Mouse (Mus musculus): ENCODE results near the gene Scarb1.
A peak's percentile ranks its signal among the peaks of the same experiment; 100 is the strongest.

Scarb1 gene

GRCm38 (mm10) chr5:125364851-125365429 is 24.0 kb upstream of the Scarb1 start:
- DNase-seq (ENCODE audit: low read depth, low spot score): no peak

DNA sequence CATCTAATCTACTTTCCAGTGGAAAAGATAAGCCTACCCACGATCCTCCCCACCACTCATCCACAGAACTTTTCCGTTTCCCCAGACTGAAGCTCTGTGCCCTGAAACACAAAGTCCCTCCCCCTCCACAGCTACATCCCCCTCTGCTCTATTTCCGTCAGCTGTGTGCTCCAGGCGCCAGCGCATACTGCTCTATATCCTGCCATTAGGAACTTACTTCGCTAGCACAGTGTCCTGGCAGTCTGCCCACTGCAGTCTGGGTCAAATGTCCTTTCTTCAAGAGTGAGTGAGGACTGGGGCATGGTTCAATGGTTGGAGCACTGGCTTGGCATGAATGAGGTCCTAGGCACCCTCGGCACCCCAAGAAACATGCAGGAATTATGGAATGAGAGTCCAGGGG is 23.0 kb upstream of the Scarb1 start:
- DNase-seq (ENCODE audit: low read depth, low spot score): no peak

DNA sequence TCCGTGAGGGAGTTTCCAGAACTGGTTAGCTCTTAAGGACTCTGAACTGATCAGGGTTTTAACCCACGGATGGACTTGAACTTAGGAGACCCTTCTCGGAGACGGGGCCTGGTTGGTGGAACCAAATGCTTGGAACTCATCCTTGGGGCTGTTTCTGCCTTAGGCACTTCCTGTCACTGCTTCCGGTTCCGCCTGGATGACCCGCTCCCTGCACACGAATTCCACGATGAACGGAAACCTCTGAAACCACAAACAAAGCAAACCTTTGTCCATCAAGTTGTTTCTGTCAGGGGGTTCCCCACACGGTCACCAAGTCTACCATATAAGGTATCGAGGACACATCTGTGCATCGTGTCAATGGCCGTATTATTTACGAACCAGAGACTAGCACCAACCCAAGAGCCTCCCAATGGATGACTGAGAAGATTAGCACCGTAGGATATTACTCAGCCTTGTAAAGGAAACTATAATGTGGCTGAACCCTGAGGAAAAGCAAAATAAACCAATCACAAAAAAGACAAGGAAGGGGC is 20.2 kb upstream of the Scarb1 start:
- no peak for DNase-seq (ENCODE audit: low read depth, low spot score)

DNA sequence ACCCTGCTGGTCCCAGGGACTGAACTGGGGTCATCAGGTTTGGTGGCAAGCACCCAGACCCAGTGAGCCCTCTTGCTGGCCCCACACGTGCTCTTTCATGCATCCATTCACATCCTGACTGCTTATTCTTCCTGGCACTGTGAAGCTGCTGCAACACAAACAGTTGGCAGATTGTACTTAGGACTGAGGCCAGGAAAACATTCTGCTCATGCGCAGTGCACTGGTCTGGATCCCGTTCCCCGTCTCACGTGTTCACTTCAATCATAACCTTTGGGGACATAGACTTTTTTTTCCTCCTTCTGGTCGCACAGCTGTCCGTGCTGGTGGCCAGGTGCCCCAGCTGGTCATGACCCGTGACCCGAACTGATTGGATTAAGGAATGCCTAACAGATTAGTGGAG is 19.7 kb upstream of the Scarb1 start:
- no peak for DNase-seq (ENCODE audit: low read depth, low spot score)

DNA sequence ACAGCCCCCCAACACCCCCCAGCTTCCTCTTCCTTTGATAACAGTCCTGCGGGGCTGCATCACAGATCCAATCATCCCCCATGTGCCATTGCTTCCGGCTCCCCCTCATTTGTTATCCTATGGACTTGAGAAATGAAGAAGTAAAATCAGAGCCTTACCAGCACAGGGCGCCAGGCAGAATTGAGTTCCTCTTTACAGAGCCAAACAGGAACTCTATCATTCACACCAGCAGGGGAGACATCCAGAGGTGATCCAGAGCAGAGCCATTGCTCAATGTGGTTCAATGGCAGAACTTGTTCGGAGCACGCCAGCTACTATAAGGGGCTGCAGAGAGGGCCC is 17.3 kb upstream of the Scarb1 start:
- DNase-seq (ENCODE audit: low read depth, low spot score): no peak

DNA sequence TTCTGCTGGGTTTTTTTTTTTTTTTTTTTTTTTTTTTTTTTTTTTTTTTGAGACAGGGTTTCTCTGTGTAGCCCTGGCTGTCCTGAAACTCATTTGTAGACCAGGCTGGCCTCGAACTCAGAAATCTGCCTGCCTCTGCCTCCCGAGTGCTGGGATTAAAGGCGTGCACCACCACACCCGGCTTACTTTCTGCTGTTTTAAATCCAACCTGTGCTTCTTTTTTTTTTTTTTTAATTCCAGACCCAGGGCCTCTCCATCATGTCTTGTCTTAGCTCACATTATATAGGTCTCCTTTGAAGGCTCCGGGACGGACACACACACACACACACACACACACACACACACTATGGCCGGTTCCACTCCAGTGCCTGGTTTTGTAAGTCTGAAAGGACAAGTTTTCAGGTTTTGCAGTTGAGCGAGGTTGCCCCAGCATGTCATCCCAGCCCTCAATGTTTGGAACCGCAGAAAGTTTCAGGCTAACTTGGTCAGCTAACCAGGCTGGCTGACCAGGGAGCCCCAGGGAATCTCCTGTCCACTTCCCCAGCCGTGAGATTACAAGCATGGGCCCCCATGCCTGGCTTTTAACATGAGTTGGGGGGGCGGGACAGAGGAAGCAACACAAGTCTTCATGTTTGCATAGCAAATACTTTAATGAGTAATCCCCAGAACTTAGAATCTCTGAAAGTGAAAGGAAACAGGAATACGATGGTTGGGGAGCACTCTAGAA is 16.8 kb upstream of the Scarb1 start:
- no peak for DNase-seq (ENCODE audit: low read depth, low spot score)

DNA sequence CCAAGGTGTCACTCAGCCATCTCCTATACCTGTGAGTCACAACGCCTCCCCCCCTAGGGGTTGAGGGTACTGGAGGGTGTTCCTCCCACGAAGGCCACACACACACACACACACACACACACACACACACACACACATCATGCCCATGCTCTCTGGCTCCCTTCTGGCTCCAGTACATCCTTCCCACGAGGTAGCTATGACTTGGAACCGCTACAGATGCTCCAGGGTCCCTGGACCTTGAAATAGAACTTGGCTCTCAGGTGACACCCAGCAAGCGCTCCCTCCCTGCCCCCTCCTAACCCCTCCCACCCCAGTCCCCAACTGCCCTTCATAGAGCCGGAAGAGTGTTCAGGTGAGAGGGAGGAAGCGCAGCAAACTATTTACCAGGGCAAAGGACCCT is 14.8 kb upstream of the Scarb1 start:
- DNase-seq (ENCODE audit: low read depth, low spot score): no peak

DNA sequence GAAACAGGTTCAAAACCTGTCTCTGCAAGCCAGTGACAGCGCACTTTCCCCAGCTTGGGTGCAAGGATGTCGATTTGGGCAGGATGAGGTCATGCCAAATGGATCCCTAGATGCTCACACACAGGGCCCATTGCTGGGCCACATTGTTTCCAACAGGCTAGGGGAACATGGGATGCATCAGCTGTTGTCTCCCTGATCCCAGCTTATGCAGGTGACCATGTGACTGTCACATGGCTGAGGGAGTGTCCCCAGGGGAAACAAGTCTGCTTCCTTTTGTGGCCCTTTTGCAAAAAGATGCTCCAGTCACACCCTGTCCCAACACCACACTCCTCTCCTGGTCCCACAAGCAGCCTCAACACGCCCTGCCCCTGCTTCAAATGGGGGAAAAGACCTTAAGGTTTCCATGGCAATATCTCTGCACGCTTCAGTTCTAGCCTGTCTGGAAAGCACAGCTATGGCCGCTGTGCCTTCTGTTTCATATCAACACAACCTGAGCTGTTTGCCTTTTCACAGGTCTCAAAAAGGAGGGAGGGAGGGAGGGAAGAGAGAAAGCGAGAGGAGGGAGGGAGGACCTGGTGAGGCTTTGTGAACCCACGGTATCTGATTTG is 14.1 kb upstream of the Scarb1 start:
- DNase-seq (ENCODE audit: low read depth, low spot score): no peak

DNA sequence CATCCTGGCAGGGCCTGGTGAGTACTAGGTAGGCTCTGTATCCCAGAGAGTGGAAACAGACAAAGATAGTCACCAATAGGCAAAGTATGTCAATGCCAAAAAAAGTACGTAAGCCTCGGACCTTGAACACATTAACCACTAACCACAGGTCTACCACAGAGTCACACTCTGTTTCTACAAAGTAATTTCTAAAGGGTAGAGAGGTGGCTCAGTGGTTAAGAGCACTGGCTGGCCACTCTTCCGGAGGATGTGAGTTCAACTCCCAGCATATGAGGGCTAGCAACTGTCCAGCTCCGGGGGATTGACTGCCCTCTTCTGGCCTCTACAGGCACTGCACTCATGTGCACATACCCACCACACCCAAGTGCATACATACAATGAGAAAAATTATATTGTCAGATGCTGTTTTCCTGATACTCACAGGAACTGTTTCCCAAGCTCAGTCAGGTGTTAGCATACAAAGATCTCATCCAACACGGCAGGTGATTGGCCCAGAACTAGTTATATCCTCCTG is 11.9 kb upstream of the Scarb1 start:
- no peak for DNase-seq (ENCODE audit: low read depth, low spot score)

DNA sequence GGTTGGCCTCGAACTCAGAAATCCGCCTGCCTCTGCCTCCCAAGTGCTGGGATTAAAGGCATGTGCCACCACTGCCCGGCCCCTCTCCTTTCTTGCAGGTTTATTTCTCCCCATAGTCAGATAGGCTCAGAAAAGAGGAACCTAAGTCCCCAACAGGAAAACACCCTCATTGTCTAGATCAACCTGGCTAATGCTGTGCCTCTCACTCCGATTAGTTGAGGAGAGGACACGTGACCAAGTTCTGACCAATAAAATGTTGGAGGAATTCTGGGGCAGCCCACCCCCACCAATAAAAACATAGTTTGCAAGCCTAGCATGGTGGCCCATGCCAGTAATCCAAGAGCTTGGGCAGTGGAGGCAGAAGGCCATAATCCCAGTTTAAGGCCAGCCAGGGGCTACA is 11.0 kb upstream of the Scarb1 start:
- no peak for DNase-seq (ENCODE audit: low read depth, low spot score)

DNA sequence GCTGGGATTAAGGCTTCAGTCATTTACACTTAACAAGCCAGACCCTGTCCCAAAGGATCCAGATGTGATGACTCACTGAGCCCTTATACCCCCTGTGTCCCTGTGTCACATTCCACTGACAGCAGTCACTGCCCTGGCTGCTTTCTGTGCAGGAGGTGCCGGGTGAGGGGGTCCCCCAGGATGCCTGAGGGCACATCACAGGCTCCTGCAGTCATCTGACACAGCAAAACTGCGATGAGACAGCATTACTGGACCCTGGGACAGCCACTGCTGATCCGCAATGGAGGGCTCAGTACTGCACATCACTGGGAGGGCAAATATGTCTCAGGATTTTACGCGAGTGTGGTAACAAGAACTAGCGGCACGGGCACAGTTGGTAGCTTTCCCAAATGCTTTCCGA is 10.2 kb upstream of the Scarb1 start:
- DNase-seq (ENCODE audit: low read depth, low spot score): no peak

GRCm38 (mm10) chr5:125349391-125349790 is 8.5 kb upstream of the Scarb1 start:
- no peak for DNase-seq (ENCODE audit: low read depth, low spot score)

DNA sequence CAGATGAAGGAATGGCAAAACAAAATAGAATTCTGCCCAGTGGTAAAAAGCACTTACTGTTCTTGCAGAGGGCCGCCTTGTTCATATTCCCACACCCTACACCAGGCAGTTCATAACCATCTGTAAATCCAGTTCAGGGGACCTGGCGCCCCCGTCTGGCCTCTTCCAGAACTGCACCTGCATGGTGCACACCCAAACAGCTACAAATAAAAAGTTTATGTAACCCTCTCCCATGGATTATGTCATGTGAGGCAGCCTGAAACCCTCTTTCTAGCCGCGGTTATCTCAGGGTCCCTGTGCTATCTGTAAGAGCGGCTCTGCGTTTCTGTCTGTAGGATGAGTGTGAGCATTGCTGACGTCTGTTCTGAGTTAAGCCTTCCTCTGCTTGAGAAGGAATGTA is 7.6 kb upstream of the Scarb1 start:
- peak; percentile 67 for DNase-seq (ENCODE audit: low read depth, low spot score)

DNA sequence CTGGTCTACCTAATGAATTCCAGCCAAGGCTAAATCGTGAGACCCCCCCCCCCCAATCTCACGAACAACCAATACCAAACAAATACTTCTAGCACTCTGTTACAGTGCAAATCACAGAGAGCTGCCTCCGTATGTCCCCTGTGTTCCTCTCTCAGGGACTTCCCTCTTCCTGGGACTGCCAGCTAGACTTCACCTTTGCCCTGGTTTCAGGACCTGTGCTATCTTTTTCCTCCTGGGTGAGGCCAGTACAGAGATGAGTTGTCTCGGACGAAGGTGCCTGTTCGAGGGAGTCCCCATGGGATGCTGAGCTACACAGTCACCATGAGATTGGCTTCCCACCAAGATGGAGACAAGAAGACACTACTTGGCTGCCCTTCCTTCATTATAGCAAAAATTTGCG is 7.2 kb upstream of the Scarb1 start:
- no peak for DNase-seq (ENCODE audit: low read depth, low spot score)

DNA sequence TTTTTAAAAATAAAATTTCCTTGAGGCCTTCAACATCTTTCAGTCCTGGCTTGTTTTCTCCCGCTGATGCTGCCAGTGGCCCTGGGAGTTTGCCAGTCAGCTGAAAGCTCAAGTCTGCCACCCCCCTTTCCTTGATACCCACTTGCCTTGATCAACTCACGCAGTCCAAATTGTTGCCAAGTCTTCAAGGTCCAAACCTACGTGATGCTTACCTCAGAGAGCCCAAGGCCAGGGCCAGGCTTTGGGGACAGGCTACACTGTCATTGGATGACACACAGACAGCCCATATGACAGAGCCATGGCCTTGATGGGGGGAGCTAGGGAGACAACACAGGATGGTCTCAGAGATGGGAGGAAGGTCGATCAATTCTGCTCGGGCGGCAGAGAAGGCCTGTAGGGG is 3.4 kb upstream of the Scarb1 start:
- DNase-seq (ENCODE audit: low read depth, low spot score): no peak

GRCm38 (mm10) chr5:125341459-125342090 is 681 bp upstream of the Scarb1 start:
- DNase-seq (ENCODE audit: low read depth, low spot score): no peak

DNA sequence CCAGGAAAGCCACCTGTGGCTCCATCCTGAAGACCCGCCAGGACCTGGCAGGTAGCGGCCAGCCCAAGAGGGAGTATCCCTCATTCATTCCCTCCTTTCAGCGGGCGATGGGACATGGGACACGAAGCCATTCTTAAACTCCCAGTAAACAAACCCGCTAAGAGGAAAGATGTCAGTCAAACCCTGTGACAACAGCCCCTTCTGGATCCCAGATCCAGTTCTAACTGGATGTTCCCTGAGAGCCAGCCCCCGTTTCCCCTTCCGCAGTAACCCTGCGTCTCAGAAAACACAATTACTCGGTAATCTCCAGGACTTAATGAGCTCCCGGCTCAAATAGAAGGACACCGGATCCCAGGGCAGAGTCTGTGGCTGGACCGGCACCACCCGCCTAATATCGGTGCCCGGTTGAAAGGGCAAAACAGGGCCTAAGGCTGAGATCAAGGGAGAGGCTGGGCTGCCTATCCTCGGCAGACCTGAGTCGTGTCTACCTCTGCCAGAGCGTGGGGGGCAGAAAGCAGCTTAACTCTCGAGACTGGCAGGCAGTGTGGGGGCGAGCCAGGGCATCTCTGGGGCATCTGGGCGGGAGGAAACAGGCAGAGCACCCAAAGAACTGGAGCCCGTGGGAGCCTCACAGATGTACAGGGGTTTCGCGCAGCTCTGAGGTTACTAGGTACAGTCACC is 903 bp downstream of the Scarb1 start:
- no peak for DNase-seq (ENCODE audit: low read depth, low spot score)

GRCm38 (mm10) chr5:125339108-125339751 is 1.7 kb downstream of the Scarb1 start:
- DNase-seq (ENCODE audit: low read depth, low spot score): peak; percentile 59

GRCm38 (mm10) chr5:125337526-125337925 is 3.4 kb downstream of the Scarb1 start:
- no peak for DNase-seq (ENCODE audit: low read depth, low spot score)

- no peak for DNase-seq (ENCODE audit: low read depth, low spot score)
These were observed 3.9 kb downstream of the Scarb1 start for GRCm38 (mm10) chr5:125337012-125337411.

DNA sequence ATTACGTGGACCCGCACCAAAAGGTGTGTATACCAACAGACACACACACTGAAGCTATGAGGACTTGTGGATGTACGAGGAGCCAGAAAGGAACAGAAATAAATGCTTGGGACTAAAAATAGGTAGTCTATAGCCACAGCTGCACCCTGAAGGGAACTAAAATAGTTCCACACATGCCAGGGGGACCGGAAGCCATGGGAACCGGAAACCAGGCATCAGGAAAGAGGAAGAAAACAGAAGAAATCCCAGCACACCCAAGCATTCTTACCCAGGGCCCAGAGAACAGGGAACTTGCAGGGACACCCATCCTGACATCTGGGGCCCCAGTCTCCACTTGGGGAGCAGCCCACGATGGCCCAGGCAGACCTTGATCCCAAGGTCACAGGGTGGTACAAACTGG is 7.9 kb downstream of the Scarb1 start:
- DNase-seq (ENCODE audit: low read depth, low spot score): no peak
